8 mouse cellular contexts compared by ENCODE assay signal in the genomic region with DNA sequence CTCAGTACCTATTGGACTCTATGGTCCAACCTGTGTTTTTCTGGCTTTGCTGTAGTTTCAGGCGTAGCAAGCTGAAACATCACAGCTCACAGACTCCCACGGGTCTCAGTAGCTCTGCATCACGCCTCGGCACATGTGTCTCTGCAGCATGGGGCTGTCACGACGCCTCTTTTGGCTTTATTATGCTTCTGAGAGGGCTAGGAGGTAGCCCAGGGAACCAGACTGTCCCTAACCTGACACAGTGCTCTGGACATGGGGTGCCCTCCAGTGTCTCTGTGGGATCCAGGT. TPM values are rescaled to one million over a fixed set of nuclear protein-coding genes. Genes with fewer than 3 reads are reported as not detected.
DNase-seq lines count a peak whose midpoint lies in the region; ATAC-seq and TF ChIP-seq lines count a peak whose summit lies in the region.

No protein-coding gene starts in this region.

- peak overlapping the region; percentile 40 for H3K27ac ChIP-seq in testis, adult 2 months (ENCODE audit: control insufficient read depth, insufficient read depth, low read depth, low read length)
- H3K27ac ChIP-seq in neural tube, embryonic 15.5 days (replicated peaks) = no peak overlapping the region

- H3K36me3 ChIP-seq in testis, adult 2 months (ENCODE audit: control insufficient read depth, insufficient read depth, low read length) = no peaks in the 10 kb centered on the region
- H3K36me3 ChIP-seq in neural tube, embryonic 15.5 days = peaks cover 23% of the 10 kb centered on the region

- no peaks in the 10 kb centered on the region for H3K9me3 ChIP-seq in neural tube, embryonic 15.5 days (replicated peaks)

- H3K4me1 ChIP-seq in testis, adult 2 months (ENCODE audit: control insufficient read depth, insufficient read depth, low read length) = peaks cover 29% of the 10 kb centered on the region
- peaks cover 53% of the 10 kb centered on the region for H3K4me1 ChIP-seq in neural tube, embryonic 15.5 days

- ATAC-seq in neural tube, embryonic 15.5 days (ENCODE audit: low FRiP score) = no peak
- no peak for ATAC-seq in megakaryocyte-erythroid progenitor cell, adult 5-6 weeks (replicated peaks; ENCODE audit: low FRiP score, low TSS enrichment, poor library complexity, severe bottlenecking)

- no peaks in the 10 kb centered on the region for H3K27me3 ChIP-seq in testis, adult 2 months (ENCODE audit: control insufficient read depth, insufficient read depth, low read length)
- H3K27me3 ChIP-seq in neural tube, embryonic 15.5 days (replicated peaks) = no peaks in the 10 kb centered on the region

- intact Hi-C loops in left cerebral cortex, postnatal 14 days (cut with DNase I) = loop anchor here (5.0 kb wide), 1 partner anchor 64 kb away; no protein-coding TSS in a partner anchor

- H3K4me2 ChIP-seq in neural tube, embryonic 15.5 days = peak overlapping the region; percentile 96

- H3K9ac ChIP-seq in neural tube, embryonic 15.5 days (replicated peaks) = peak overlapping the region; percentile 42

- no peak for TF ChIP-seq CTCF in testis, adult 2 months (IDR thresholded peaks at IDR 0.05; ENCODE audit: control insufficient read depth, insufficient read depth, insufficient replicate concordance, low read depth, low read length)

- no peak for TF ChIP-seq POLR2A in testis, adult 2 months (IDR thresholded peaks at IDR 0.05; ENCODE audit: control insufficient read depth, low read depth, low read length)

- H3K4me3 ChIP-seq in testis, adult 2 months (ENCODE audit: control insufficient read depth, low read depth, low read length) = no peak overlapping the region
- H3K4me3 ChIP-seq in neural tube, embryonic 15.5 days (replicated peaks) = peak overlapping the region; percentile 12; the same call in 1 of the 2 replicates

- 49% methylated on average over 6 of the region's 6 CpGs for WGBS in neural tube, embryonic 15.5 days

- DNase-seq in heart, adult 8-10 months (ENCODE audit: low spot score) = peak; percentile 37
- DNase-seq in heart, adult 18-20 months = no peak
- DNase-seq in testis, postnatal 14 days (ENCODE audit: low spot score) = no peak
- peak; percentile 65 to 67 for DNase-seq in left cerebral cortex, postnatal 14 days (ENCODE audit: low spot score in 2 of 2)
- no peak for DNase-seq in thymus, postnatal 10 days (ENCODE audit: low spot score in 2 of 2)

RNA-seq across cellular contexts. Expression of a gene that starts 2.9 kb away (rescaled TPM):
- total RNA-seq in heart, adult 8-10 months (2022) = 10 to 100 TPM; 53.4 to 67.0 (median 62.7) TPM
- 10 to 100 TPM; 45.5 to 46.2 TPM for total RNA-seq in heart, adult 18-20 months (2021)
- polyA plus RNA-seq in testis, adult 2 months (2012; rRNA removed) = 3.1 and 3.3 TPM in 2 replicates
- 100 to 1,000 TPM in 1 of 2 experiments, 10 to 100 TPM in 1; 95.1 to 102 TPM for total RNA-seq in left cerebral cortex, postnatal 14 days (2021)
- 13.9 and 16.4 TPM in 2 replicates for polyA plus RNA-seq in neural tube, embryonic 15.5 days (2015; fragmentation: Nextera tagmentation; extraction: Ambion mirVana)
- total RNA-seq in megakaryocyte-erythroid progenitor cell, adult 5-6 weeks (2014; fragmentation: Nextera tagmentation) = 19.0 and 22.9 TPM in 2 replicates
- 3.2 and 7.2 TPM in 2 replicates for total RNA-seq in megakaryocyte-erythroid progenitor cell, adult 5-6 weeks (2017)

RNA-seq across cellular contexts. Expression of a gene that starts 57.9 kb away (rescaled TPM):
- 100 to 1,000 TPM; 256 to 304 (median 274) TPM for total RNA-seq in heart, adult 8-10 months (2022)
- total RNA-seq in heart, adult 18-20 months (2021) = 100 to 1,000 TPM; 272 to 273 TPM
- 357 and 448 TPM in 2 replicates for polyA plus RNA-seq in testis, adult 2 months (2012; rRNA removed)
- 100 to 1,000 TPM; 336 to 343 TPM for total RNA-seq in left cerebral cortex, postnatal 14 days (2021)
- polyA plus RNA-seq in neural tube, embryonic 15.5 days (2015; fragmentation: Nextera tagmentation; extraction: Ambion mirVana) = 656 and 712 TPM in 2 replicates
- total RNA-seq in megakaryocyte-erythroid progenitor cell, adult 5-6 weeks (2014; fragmentation: Nextera tagmentation) = 3,119 and 3,478 TPM in 2 replicates
- 1,796 and 2,125 TPM in 2 replicates for total RNA-seq in megakaryocyte-erythroid progenitor cell, adult 5-6 weeks (2017)

Comparison
In these comparisons a context has a peak if more than half of its experiments do, and no peak if none do; other contexts are left out.
1. DNase-seq: peak in heart, adult 8-10 months (single experiment) and left cerebral cortex, postnatal 14 days (2 of 2); none in heart, adult 18-20 months (0 of 2), testis, postnatal 14 days (single experiment) and thymus, postnatal 10 days (0 of 2).
2. RNA of a gene that starts 57.9 kb away (total RNA-seq): 1,796 to 3,478 TPM in megakaryocyte-erythroid progenitor cell, adult 5-6 weeks; 336 to 343 TPM in left cerebral cortex, postnatal 14 days, 256 to 304 TPM in heart, adult 8-10 months and 272 to 273 TPM in heart, adult 18-20 months; every median in the first group is over 4 times any median in the second.